Mouse (Mus musculus) hindbrain, embryonic 10.5 days (tissue): ENCODE results near the gene 9330161L09Rik. TPM values are rescaled to one million over a fixed set of nuclear protein-coding genes. Genes with fewer than 3 reads are reported as not detected.

Experiments used
- DNase-seq: peaks from one replicate; pipeline ENCODE4 v3.0.0-alpha.2; 2017; ENCODE audit warnings: low spot score
- H3K27ac ChIP-seq: fragments of 300-500 bp; sonication (generic); 2 replicates; pipeline ENCODE4 v1.5.1; 2016; ENCODE audit warnings: mild to moderate bottlenecking, moderate library complexity
- H3K27me3 ChIP-seq: fragments of 300-500 bp; sonication (generic); 2 replicates; pipeline ENCODE4 v1.6.1; 2016; ENCODE audit warnings: mild to moderate bottlenecking; ENCODE audit not compliant: poor library complexity, insufficient read depth, severe bottlenecking
- H3K36me3 ChIP-seq: fragments of 300-500 bp; sonication (generic); 2 replicates; pipeline ENCODE4 v1.6.1; 2016; ENCODE audit warnings: mild to moderate bottlenecking, moderate library complexity
- H3K4me1 ChIP-seq: fragments of 300-500 bp; sonication (generic); replicated peaks from 2 replicates; pipeline ENCODE4 v1.6.1; 2016; ENCODE audit warnings: mild to moderate bottlenecking
- H3K4me3 ChIP-seq: fragments of 300-500 bp; sonication (generic); 2 replicates; pipeline ENCODE4 v1.5.1; 2016; ENCODE audit warnings: mild to moderate bottlenecking, moderate library complexity
- H3K9me3 ChIP-seq: fragments of 300-500 bp; sonication (generic); 2 replicates; pipeline ENCODE4 v1.6.1; 2016; ENCODE audit warnings: mild to moderate bottlenecking, moderate library complexity
- WGBS: fragments of 180-500 bp; shearing (Covaris S2); methylation state at CpG from one replicate; pipeline ENCODE4 v1.1.7; 2016; 5-methylcytosine and 5-hydroxymethylcytosine counted together
- polyA plus RNA-seq: library from polyadenylated mRNA; unstranded; fragments of >200 nt; fragmentation: Nextera tagmentation; extraction: Ambion mirVana; gene quantifications from 2 replicates; pipeline ENCODE4 v1.2.1, GENCODE M21; 2016

The 9330161L09Rik gene
- polyA plus RNA-seq, 1 experiment from 2014 or later: not detected

DNA sequence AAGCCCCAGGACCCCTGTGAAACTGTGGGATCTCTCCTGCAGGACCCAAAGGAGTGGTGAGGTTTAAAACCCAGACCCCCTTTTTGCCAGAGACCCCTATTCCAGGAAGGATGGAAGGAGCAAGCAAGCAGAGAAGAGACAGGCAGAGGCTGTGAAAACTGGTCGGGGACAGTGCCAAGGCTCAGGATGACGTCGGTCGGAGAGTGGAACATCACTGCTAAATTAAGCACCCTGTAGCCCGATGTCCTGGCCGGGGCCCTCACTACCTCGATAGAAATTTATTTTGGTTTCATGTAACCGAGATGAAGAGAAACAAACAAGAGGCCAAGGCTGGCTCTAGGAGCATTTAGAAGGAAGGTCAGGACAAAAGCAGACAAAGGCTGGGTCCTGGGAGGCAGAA is 49.4 kb downstream of the 9330161L09Rik start:
- no peak for DNase-seq
- no peaks in the 10 kb centered on the region for H3K27me3 ChIP-seq
- H3K27ac ChIP-seq: peak overlapping the region; percentile 25; the same call in 1 of the 2 replicates
- H3K4me3 ChIP-seq: no peak overlapping the region
- H3K36me3 ChIP-seq: no peaks in the 10 kb centered on the region
- peaks cover 21% of the 10 kb centered on the region for H3K4me1 ChIP-seq
- WGBS: 70% methylated on average over 8 of the region's 8 CpGs
- H3K9me3 ChIP-seq: no peaks in the 10 kb centered on the region

Other genes with a start within 250 kb of the 9330161L09Rik start
- gene Prima1, start 165.7 kb downstream of the 9330161L09Rik start, polyA plus RNA-seq: 0.91 and 1.2 TPM in 2 replicates
- 24.9 and 26.1 TPM in 2 replicates for gene Fam181a, start 96.8 kb downstream of the 9330161L09Rik start, polyA plus RNA-seq
- 0.64 and 1.2 TPM in 2 replicates for gene Asb2, start 51.8 kb downstream of the 9330161L09Rik start, polyA plus RNA-seq
- gene Otub2, start 19.1 kb downstream of the 9330161L09Rik start, polyA plus RNA-seq: 10.5 and 15.4 TPM in 2 replicates
- gene Ddx24, start 18.0 kb upstream of the 9330161L09Rik start, polyA plus RNA-seq: 92.6 and 94.6 TPM in 2 replicates
- 0.60 and 1.7 TPM in 2 replicates for gene Ifi27, start 26.4 kb upstream of the 9330161L09Rik start, polyA plus RNA-seq
- 0.54 and 1.9 TPM in 2 replicates for gene Ifi27l2a, start 35.9 kb upstream of the 9330161L09Rik start, polyA plus RNA-seq
- gene Ifi27l2b, start 49.4 kb upstream of the 9330161L09Rik start, polyA plus RNA-seq: not detected in 2 replicates
- gene Ppp4r4, start 124.5 kb upstream of the 9330161L09Rik start, polyA plus RNA-seq: 1.7 and 2.2 TPM in 2 replicates
- gene Serpina10, start 223.6 kb upstream of the 9330161L09Rik start, polyA plus RNA-seq: not detected in 2 replicates
- not detected in 2 replicates for gene Serpina6, start 249.4 kb upstream of the 9330161L09Rik start, polyA plus RNA-seq